Mouse (Mus musculus) heart, postnatal 0 days (tissue): ENCODE measurements around the gene Klhl42.

Experiments
- CTCF ChIP-seq: IDR thresholded peaks from 2 replicates; pipeline ENCODE4 v1.5.1; 2016; ENCODE audit warnings: antibody characterized with exemption, control low read depth, low read depth
- EP300 ChIP-seq: IDR thresholded peaks from 2 replicates; pipeline ENCODE4 v1.6.1; 2016; ENCODE audit warnings: antibody characterized with exemption, low read depth

- no peak for TF ChIP-seq CTCF
- TF ChIP-seq EP300 = no peak
Observed at GRCm38 (mm10) chr6:147127239-147127638, 36.1 kb downstream of the Klhl42 start.
